Mouse (Mus musculus) liver, embryonic 16.5 days (tissue): ENCODE results near the gene Cyb5r2. TPM values are rescaled to one million over a fixed set of nuclear protein-coding genes. Genes with fewer than 3 reads are reported as not detected.

Experiments used
- ATAC-seq: fragments of 200-750 bp; cut with Nextera tagmentation; 2 replicates; pipeline ENCODE4 v1.8.0; 2017; ENCODE audit warnings: low read depth, mild to moderate bottlenecking, moderate number of reproducible peaks, moderate library complexity
- H3K27ac ChIP-seq: fragments of 300-500 bp; sonication (generic); 2 replicates; pipeline ENCODE4 v1.5.1; 2014; ENCODE audit warnings: mild to moderate bottlenecking, low read length
- H3K27me3 ChIP-seq: fragments of 300-500 bp; sonication (generic); 2 replicates; pipeline ENCODE4 v1.6.1; 2014; ENCODE audit warnings: low read depth, low read length, mixed read lengths; ENCODE audit not compliant: control insufficient read depth, insufficient read depth
- H3K36me3 ChIP-seq: fragments of 300-500 bp; sonication (generic); 2 replicates; pipeline ENCODE4 v1.6.1; 2014; ENCODE audit warnings: mild to moderate bottlenecking; ENCODE audit not compliant: control insufficient read depth, insufficient read depth
- H3K4me1 ChIP-seq: fragments of 300-500 bp; sonication (generic); 2 replicates; pipeline ENCODE4 v1.6.1; 2014; ENCODE audit warnings: low read depth, low read length, mixed read lengths; ENCODE audit not compliant: control insufficient read depth
- H3K4me2 ChIP-seq: fragments of 300-500 bp; sonication (generic); 2 replicates; pipeline ENCODE4 v1.6.1; 2014; ENCODE audit warnings: low read depth, low read length, mixed read lengths
- H3K4me3 ChIP-seq: fragments of 300-500 bp; sonication (generic); 2 replicates; pipeline ENCODE4 v1.5.1; 2014; ENCODE audit warnings: low read depth, mild to moderate bottlenecking, low read length
- H3K9ac ChIP-seq: fragments of 300-500 bp; sonication (generic); 2 replicates; pipeline ENCODE4 v1.6.1; 2014; ENCODE audit warnings: low read depth, low read length
- H3K9me3 ChIP-seq: fragments of 300-500 bp; sonication (generic); replicated peaks from 2 replicates; pipeline ENCODE4 v1.6.1; 2016; ENCODE audit warnings: low read length; ENCODE audit not compliant: control insufficient read depth
- WGBS: fragments of 180-500 bp; shearing (Covaris S2); extraction: QIAGEN DNeasy Blood & Tissue Kit; methylation state at CpG from one replicate; pipeline ENCODE4 v1.1.7; 2014; ENCODE audit not compliant: insufficient replicate concordance; 5-methylcytosine and 5-hydroxymethylcytosine counted together
- polyA plus RNA-seq: library from polyadenylated mRNA; unstranded; fragments of >200 nt; fragmentation: Nextera tagmentation; extraction: Ambion mirVana; gene quantifications from 2 replicates; pipeline ENCODE4 v1.2.1, GENCODE M21; 2015

Cyb5r2 gene
- 0.08 TPM in 1 of 2 replicates, not detected in the other for polyA plus RNA-seq

DNA sequence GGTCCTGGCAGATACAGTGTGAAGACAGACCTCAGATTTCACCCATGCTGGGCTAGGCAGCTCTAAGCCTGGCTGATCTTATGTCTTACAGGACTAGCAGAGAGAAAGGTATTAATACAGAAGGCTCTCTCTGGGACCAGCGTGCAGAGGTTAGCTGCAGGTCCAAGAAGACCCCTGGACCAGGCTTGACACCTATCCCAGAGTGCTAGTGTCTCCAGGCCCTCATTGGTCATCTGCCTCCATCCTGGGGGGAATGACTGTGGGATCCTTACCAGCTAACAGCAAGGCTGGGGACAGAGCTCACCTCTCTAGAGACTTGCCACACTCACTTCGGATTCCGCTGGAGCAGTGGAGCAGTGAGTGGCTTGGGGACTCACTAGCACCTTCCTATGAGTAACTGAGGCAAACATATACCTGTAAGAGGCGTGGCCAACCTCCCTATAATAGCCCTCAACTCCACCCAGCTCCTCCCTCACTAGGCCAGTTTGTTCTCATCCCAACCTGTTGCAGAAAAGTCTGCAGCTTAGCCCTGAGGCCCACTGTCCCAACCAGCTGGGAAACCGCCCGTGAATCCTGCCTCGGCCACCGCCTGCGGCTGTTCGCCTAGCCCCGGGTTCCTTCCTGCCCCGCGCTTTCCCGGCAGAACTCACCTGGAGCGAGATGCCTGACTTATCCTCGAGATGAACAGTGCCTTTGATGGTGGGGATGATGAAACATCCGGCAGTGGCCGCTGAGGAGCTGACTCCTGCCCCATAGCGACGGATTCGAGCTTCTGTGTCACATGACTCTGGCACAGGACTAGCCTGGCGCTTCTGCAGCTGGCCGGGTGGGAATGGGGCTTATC, at the start of gene Cyb5r2:
TSS of gene Cyb5r2 (minus strand) at position 725 of the 844 bp plus-strand sequence.
- ATAC-seq = no peak; the same call in 1 of the 2 replicates
- no peak within 1 kb of the TSS for H3K27ac ChIP-seq
- no peak within 1 kb of the TSS for H3K9ac ChIP-seq
- H3K4me2 ChIP-seq = no peak within 1 kb of the TSS
- H3K27me3 ChIP-seq = no peaks in the 10 kb centered on the region; the same call in 1 of the 2 replicates
- no peaks in the 10 kb centered on the region for H3K9me3 ChIP-seq
- 11% methylated on average over 23 of the region's 23 CpGs for WGBS
- no peak within 1 kb of the TSS for H3K4me3 ChIP-seq
- no peaks in the 10 kb centered on the region for H3K4me1 ChIP-seq
- H3K36me3 ChIP-seq = no peaks in the 10 kb centered on the region

DNA sequence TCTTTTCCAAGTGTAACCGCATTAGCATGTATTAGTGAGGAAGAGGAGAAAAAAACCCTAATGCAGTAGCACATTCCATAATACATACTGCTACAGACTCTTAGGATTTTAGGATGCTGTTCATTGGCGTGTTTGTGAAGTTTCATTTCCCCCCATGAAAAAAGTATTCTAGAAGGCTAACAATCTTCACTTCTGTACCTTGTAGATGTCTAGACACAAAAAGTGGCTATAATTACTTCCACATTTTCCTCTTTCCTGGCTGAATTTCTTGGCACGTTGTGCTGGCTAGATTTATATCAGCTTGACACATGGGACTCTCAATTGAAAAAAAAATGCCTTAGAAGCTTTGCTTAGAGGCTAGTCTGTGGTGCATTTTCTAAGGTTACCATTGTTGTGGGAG, 44.3 kb upstream of the Cyb5r2 start:
- Histone ChIP-seq H3K27ac (no peak overlapping the region), H3K9me3 (no peaks in the 10 kb centered on the region), H3K4me1 (no peaks in the 10 kb centered on the region), H3K4me2 (no peak overlapping the region), H3K4me3 (no peak overlapping the region), H3K36me3 (no peaks in the 10 kb centered on the region), H3K9ac (no peak overlapping the region), H3K27me3 (no peaks in the 10 kb centered on the region)
- no peak for ATAC-seq
- 48% methylated on average over 3 of the region's 3 CpGs for WGBS

DNA sequence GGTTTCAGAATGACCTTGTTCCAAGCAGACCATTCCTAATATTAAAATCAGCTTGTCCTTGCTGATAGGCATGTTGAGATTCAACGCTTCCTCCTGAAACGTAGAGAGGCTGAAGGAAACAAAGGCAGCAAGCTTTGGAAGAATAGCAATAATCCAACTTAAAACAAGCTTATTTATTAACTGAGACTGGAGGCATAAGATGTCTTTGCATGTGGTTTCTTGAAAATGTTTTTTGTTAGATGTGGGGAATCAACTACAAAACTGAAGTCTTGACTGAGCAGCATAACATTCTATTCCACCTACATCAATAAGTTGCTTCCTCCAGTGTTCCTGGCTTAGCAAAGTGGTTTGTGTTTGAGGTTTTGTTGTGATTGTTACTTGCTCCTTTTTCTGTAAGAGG, 43.3 kb upstream of the Cyb5r2 start, which contains the start of gene Ovch2:
TSS of gene Ovch2 (minus strand) at position 101 of the 400 bp plus-strand sequence.
- H3K9ac ChIP-seq = no peak within 1 kb of the TSS
- no peak within 1 kb of the TSS for H3K4me3 ChIP-seq
- no peaks in the 10 kb centered on the region for H3K27me3 ChIP-seq
- H3K4me1 ChIP-seq = no peaks in the 10 kb centered on the region
- 66% methylated on average over 2 of the region's 2 CpGs for WGBS
- H3K36me3 ChIP-seq = no peaks in the 10 kb centered on the region
- no peak within 1 kb of the TSS for H3K4me2 ChIP-seq
- ATAC-seq = no peak
- no peaks in the 10 kb centered on the region for H3K9me3 ChIP-seq
- H3K27ac ChIP-seq = no peak within 1 kb of the TSS

DNA sequence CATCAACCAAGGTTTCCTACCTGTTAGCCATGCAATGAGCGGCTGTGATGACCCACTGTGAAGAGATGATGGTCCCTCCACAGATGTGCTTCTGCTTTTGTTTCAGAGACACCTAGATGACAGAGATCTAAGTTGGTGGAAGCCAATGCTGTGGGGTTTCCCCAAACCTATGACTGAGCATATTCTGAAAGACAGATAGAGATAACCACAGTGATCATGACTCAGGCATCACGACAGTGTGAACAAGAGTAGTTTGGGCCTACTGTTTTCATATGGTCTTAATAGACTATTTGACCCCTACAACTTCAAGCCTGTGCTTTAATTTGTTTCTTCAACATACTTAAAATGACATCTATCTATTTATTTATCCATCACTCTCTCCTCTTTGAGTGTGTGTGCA, 38.7 kb upstream of the Cyb5r2 start:
- no peaks in the 10 kb centered on the region for H3K4me1 ChIP-seq
- H3K27ac ChIP-seq = no peak overlapping the region
- no peak overlapping the region for H3K4me3 ChIP-seq
- 45% methylated on average over 2 of the region's 2 CpGs for WGBS
- H3K36me3 ChIP-seq = no peaks in the 10 kb centered on the region
- H3K9me3 ChIP-seq = no peaks in the 10 kb centered on the region
- H3K9ac ChIP-seq = no peak overlapping the region
- no peak for ATAC-seq
- H3K27me3 ChIP-seq = no peaks in the 10 kb centered on the region
- H3K4me2 ChIP-seq = no peak overlapping the region

DNA sequence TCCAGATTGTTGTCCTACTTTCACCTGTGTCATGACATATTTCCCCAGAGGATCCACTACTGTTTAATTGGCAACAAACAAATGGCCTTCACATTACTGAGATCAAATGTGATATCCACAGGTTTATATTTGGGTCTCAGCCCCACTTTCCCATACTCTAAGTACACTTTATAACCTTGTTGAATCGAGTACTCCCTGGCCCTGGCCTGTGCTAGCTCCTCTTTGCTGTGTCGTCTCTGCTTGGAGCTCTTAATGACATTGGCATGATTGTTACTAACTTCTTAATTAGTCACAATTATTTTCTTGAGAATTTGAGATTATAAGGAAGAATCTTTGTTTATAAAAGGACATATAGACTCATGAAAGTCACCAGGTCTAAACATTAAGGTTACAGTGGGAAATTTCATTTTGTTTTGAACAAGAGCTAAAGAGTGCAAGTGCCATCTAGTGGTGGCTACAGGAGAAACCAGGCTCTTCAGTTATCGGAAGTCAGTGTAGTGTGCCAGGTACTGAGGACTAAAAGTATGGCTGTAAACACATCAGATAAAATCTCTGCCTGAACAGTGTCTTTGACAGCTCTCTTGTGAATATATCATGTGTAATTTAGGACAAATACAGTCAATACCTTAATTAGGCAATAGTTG, 30.3 kb upstream of the Cyb5r2 start:
- Histone ChIP-seq H3K27me3 (no peaks in the 10 kb centered on the region), H3K4me1 (no peaks in the 10 kb centered on the region), H3K36me3 (no peaks in the 10 kb centered on the region), H3K9ac (no peak overlapping the region), H3K4me2 (no peak overlapping the region), H3K9me3 (no peaks in the 10 kb centered on the region), H3K27ac (no peak overlapping the region), H3K4me3 (no peak overlapping the region)
- 31% methylated on average over 3 of the region's 3 CpGs for WGBS
- no peak for ATAC-seq

DNA sequence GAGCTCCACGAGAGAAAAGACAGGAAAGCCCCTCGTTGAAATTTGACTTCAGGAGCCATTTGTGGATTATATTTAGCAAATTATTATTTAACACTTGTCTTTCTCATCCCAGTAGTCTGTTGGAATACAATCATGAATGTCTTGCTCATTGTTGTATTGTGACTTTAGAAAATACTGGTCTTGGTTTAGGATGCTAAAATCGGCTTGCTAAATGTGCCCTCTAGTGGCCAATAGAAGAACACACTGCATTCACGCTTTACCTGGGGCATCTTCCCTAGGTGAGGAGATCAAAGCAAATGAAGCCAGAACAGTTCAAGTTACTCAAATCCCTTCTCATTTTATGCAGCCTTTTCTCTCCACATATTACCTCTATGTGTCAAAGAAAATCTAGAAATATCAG, 21.8 kb upstream of the Cyb5r2 start:
- no peak for ATAC-seq
- Histone ChIP-seq H3K36me3 (no peaks in the 10 kb centered on the region), H3K4me2 (no peak overlapping the region), H3K9me3 (no peaks in the 10 kb centered on the region), H3K9ac (no peak overlapping the region), H3K4me1 (no peaks in the 10 kb centered on the region), H3K27ac (no peak overlapping the region), H3K4me3 (no peak overlapping the region), H3K27me3 (no peaks in the 10 kb centered on the region)
- WGBS = 36% methylated on average over 4 of the region's 4 CpGs

DNA sequence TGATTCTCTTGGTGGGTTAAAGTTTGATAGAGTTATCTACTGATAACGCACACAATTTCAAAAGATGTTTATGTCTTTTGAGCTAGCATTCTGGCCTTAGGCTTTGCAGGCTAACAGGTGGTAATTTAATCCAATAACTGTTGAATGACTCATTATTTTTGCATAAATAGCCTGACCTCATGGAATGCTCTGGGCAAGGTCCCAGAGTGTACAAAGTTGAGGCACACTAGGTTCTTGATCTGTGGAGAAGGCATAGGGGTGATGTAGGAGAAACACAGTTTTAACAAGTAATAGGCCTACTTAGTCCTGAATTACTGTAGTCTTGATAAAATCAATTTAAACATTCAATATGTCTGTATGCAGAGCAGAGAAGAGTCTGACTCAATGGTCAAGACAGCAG, 20.4 kb upstream of the Cyb5r2 start:
- no peaks in the 10 kb centered on the region for H3K4me1 ChIP-seq
- H3K36me3 ChIP-seq = no peaks in the 10 kb centered on the region
- no peak overlapping the region for H3K9ac ChIP-seq
- no peak overlapping the region for H3K4me2 ChIP-seq
- H3K9me3 ChIP-seq = no peaks in the 10 kb centered on the region
- H3K4me3 ChIP-seq = no peak overlapping the region
- H3K27ac ChIP-seq = no peak overlapping the region
- WGBS = 50% methylated on average over 1 of the region's 1 CpGs
- H3K27me3 ChIP-seq = no peaks in the 10 kb centered on the region
- no peak for ATAC-seq

DNA sequence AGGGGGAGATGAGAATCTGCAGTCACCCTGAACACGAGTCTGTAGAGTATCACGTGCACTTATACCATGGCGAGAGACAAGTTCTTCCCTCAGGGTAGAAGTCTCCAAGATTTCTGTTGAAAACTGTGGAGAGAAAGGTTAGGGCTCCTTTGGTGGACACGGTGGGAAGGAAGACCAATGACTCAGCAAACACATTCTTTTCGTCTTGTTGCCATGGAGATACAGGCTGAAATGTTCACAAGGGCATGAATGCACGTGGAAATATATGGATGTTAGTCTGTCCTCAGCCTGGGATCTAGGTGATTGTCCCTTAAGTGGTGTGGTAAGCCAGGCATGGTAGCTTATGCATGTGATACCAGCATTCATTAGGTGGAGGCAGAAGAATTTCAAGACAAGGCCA, 13.0 kb upstream of the Cyb5r2 start:
- Histone ChIP-seq H3K36me3 (no peaks in the 10 kb centered on the region), H3K9ac (no peak overlapping the region), H3K27ac (no peak overlapping the region), H3K4me2 (no peak overlapping the region), H3K27me3 (no peaks in the 10 kb centered on the region), H3K4me3 (no peak overlapping the region), H3K4me1 (no peaks in the 10 kb centered on the region), H3K9me3 (no peaks in the 10 kb centered on the region)
- ATAC-seq = no peak
- WGBS = 51% methylated on average over 6 of the region's 6 CpGs

DNA sequence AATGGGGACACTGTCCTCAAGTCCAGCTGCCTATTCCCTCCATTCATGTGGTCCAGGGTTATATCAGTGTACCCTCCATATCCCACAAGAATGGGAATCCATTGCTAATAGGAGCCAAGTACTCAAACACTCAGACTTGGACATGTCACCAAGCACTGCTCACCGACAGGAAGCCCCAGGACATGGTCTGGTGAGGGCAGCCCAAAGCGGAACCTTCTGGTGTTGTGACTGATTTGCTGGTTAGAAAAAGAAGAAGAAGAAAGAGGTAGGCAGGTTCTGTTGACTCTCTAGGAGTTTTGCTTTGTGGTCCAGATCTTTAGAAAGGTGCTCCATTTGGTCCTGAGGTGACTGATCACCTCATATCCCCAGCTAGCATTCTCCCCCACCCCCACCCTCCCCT, 1.1 kb downstream of the Cyb5r2 start:
- WGBS = 43% methylated on average over 2 of the region's 2 CpGs
- H3K9me3 ChIP-seq = no peaks in the 10 kb centered on the region
- H3K27ac ChIP-seq = no peak overlapping the region
- H3K27me3 ChIP-seq = no peaks in the 10 kb centered on the region; the same call in 1 of the 2 replicates
- H3K9ac ChIP-seq = no peak overlapping the region
- H3K4me2 ChIP-seq = no peak overlapping the region
- H3K4me3 ChIP-seq = no peak overlapping the region
- no peaks in the 10 kb centered on the region for H3K4me1 ChIP-seq
- H3K36me3 ChIP-seq = no peaks in the 10 kb centered on the region
- ATAC-seq = no peak
